Mouse (Mus musculus) embryonic facial prominence, embryonic 11.5 days (tissue): ENCODE measurements around the gene Ppfia4. TPM values are rescaled to one million over a fixed set of nuclear protein-coding genes. Genes with fewer than 3 reads are reported as not detected.

ENCODE experiments used
- ATAC-seq: fragments of 200-750 bp; cut with Nextera tagmentation; replicated peaks from 2 replicates; pipeline ENCODE4 v1.8.0; 2017; ENCODE audit warnings: low read depth; ENCODE audit not compliant: insufficient number of reproducible peaks, low FRiP score, low TSS enrichment
- DNase-seq: peaks from one replicate; pipeline ENCODE4 v3.0.0-alpha.2; 2015; ENCODE audit warnings: low spot score
- H3K27ac ChIP-seq: fragments of 300-500 bp; sonication (generic); replicated peaks from 2 replicates; pipeline ENCODE4 v1.5.1; 2014; ENCODE audit warnings: mild to moderate bottlenecking, low read depth, low read length, control low read depth
- H3K27me3 ChIP-seq: fragments of 300-500 bp; sonication (generic); 2 replicates; pipeline ENCODE4 v1.6.1; 2014; ENCODE audit warnings: mild to moderate bottlenecking, low read length, moderate library complexity, mixed read lengths; ENCODE audit not compliant: control insufficient read depth, insufficient read depth
- H3K36me3 ChIP-seq: fragments of 300-500 bp; sonication (generic); replicated peaks from 2 replicates; pipeline ENCODE4 v1.6.1; 2014; ENCODE audit warnings: low read depth, mild to moderate bottlenecking, low read length, moderate library complexity, mixed read lengths; ENCODE audit not compliant: control insufficient read depth, insufficient read depth
- H3K4me1 ChIP-seq: fragments of 300-500 bp; sonication (generic); 2 replicates; pipeline ENCODE4 v1.6.1; 2014; ENCODE audit warnings: low read length, mixed read lengths; ENCODE audit not compliant: control insufficient read depth, insufficient read depth
- H3K4me2 ChIP-seq: fragments of 300-500 bp; sonication (generic); 2 replicates; pipeline ENCODE4 v1.6.1; 2014; ENCODE audit warnings: low read depth, mild to moderate bottlenecking, control low read depth, low read length, moderate library complexity
- H3K4me3 ChIP-seq: fragments of 300-500 bp; sonication (generic); 2 replicates; pipeline ENCODE4 v1.5.1; 2014; ENCODE audit warnings: low read depth, low read length, control low read depth
- H3K9ac ChIP-seq: fragments of 300-500 bp; sonication (generic); replicated peaks from 2 replicates; pipeline ENCODE4 v1.6.1; 2014; ENCODE audit warnings: mild to moderate bottlenecking, control low read depth, low read length
- H3K9me3 ChIP-seq: fragments of 300-500 bp; sonication (generic); replicated peaks from 2 replicates; pipeline ENCODE4 v1.6.1; 2016; ENCODE audit warnings: mild to moderate bottlenecking, low read length, inconsistent platforms, mixed read lengths; ENCODE audit not compliant: control insufficient read depth
- WGBS: fragments of 180-500 bp; shearing (Covaris S2); extraction: QIAGEN DNeasy Blood & Tissue Kit; methylation state at CpG from one replicate; pipeline ENCODE4 v1.1.7; 2014; 5-methylcytosine and 5-hydroxymethylcytosine counted together
- polyA plus RNA-seq: library from polyadenylated mRNA; unstranded; fragments of >200 nt; fragmentation: Nextera tagmentation; extraction: Ambion mirVana; gene quantifications from 2 replicates; pipeline ENCODE4 v1.2.1, GENCODE M21; 2014

Gene Ppfia4
- polyA plus RNA-seq, 1 experiment from 2014 or later = 2.2 TPM

- ATAC-seq (peak; percentile 42; the same call in 1 of the 2 replicates), DNase-seq (no peak)
- Histone ChIP-seq H3K9me3 (no peaks in the 10 kb centered on the region), H3K4me2 (no peak overlapping the region), H3K4me1 (no peaks in the 10 kb centered on the region), H3K27ac (no peak overlapping the region), H3K9ac (no peak overlapping the region), H3K36me3 (no peaks in the 10 kb centered on the region), H3K27me3 (no peaks in the 10 kb centered on the region), H3K4me3 (no peak overlapping the region)
- WGBS = 31% methylated on average over 14 of the region's 14 CpGs
Measured at GRCm38 (mm10) chr1:134320691-134321301, 11.9 kb downstream of the Ppfia4 start.

- Histone ChIP-seq H3K27ac (no peak overlapping the region), H3K27me3 (no peaks in the 10 kb centered on the region), H3K4me1 (no peaks in the 10 kb centered on the region), H3K4me3 (no peak overlapping the region), H3K9ac (no peak overlapping the region), H3K9me3 (no peaks in the 10 kb centered on the region), H3K36me3 (no peaks in the 10 kb centered on the region), H3K4me2 (no peak overlapping the region)
- WGBS = 85% methylated on average over 5 of the region's 5 CpGs
- DNase-seq (no peak), ATAC-seq (no peak)
Measured at GRCm38 (mm10) chr1:134318261-134318660, 14.5 kb downstream of the Ppfia4 start.

DNA sequence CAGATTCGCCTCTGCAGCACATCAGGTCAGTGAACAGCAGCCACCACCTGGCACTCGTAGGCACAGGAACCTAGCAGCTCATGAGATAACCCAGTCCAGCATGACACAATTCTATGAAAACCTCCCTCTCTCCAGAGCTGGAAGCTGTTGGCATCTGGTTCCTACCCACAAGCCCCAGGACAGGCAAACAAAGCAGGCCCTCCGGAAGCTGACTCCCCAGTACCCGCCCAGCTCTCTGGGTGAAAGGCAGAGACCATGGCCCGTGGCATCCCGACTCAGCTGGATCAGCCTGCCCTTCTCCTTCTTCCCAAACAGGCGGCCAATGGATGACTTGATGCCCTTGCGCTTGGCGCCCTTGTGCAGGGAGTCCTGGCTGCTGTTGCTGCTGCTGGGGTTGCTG lies 16.4 kb downstream of the Ppfia4 start:
- no peaks in the 10 kb centered on the region for H3K36me3 ChIP-seq
- H3K27me3 ChIP-seq = no peaks in the 10 kb centered on the region
- no peaks in the 10 kb centered on the region for H3K9me3 ChIP-seq

GRCm38 (mm10) chr1:134315181-134315580 lies 17.5 kb downstream of the Ppfia4 start:
- no peak overlapping the region for H3K4me2 ChIP-seq
- H3K27me3 ChIP-seq = no peaks in the 10 kb centered on the region
- H3K36me3 ChIP-seq = no peaks in the 10 kb centered on the region
- no peak for ATAC-seq
- no peaks in the 10 kb centered on the region for H3K4me1 ChIP-seq
- no peak overlapping the region for H3K4me3 ChIP-seq
- WGBS = 81% methylated on average over 5 of the region's 5 CpGs
- no peak overlapping the region for H3K9ac ChIP-seq
- no peak overlapping the region for H3K27ac ChIP-seq
- no peak for DNase-seq
- H3K9me3 ChIP-seq = no peaks in the 10 kb centered on the region

More for the DNA sequence above, 16.4 kb downstream of the Ppfia4 start:
- WGBS = 86% methylated on average over 9 of the region's 9 CpGs
- ATAC-seq (no peak), DNase-seq (no peak)
- no peak overlapping the region for H3K4me2 ChIP-seq
- no peak overlapping the region for H3K27ac ChIP-seq
- H3K4me3 ChIP-seq = no peak overlapping the region
- H3K4me1 ChIP-seq = no peaks in the 10 kb centered on the region
- H3K9ac ChIP-seq = no peak overlapping the region

GRCm38 (mm10) chr1:134311760-134312159 lies 21.0 kb downstream of the Ppfia4 start:
- no peaks in the 10 kb centered on the region for H3K9me3 ChIP-seq
- no peaks in the 10 kb centered on the region for H3K27me3 ChIP-seq
- ATAC-seq (no peak), DNase-seq (no peak)
- H3K9ac ChIP-seq = no peak overlapping the region
- no peak overlapping the region for H3K27ac ChIP-seq
- H3K4me1 ChIP-seq = no peaks in the 10 kb centered on the region
- WGBS = 92% methylated on average over 7 of the region's 7 CpGs
- no peak overlapping the region for H3K4me3 ChIP-seq
- no peaks in the 10 kb centered on the region for H3K36me3 ChIP-seq
- no peak overlapping the region for H3K4me2 ChIP-seq

- Histone ChIP-seq H3K9ac (no peak overlapping the region), H3K4me3 (no peak overlapping the region), H3K4me1 (no peaks in the 10 kb centered on the region), H3K27me3 (no peaks in the 10 kb centered on the region), H3K4me2 (no peak overlapping the region), H3K36me3 (no peaks in the 10 kb centered on the region), H3K27ac (no peak overlapping the region), H3K9me3 (no peaks in the 10 kb centered on the region)
- ATAC-seq = no peak
- DNase-seq = no peak
- WGBS = 88% methylated on average over 3 of the region's 3 CpGs
Measured at GRCm38 (mm10) chr1:134310729-134311128, 22.0 kb downstream of the Ppfia4 start.

DNA sequence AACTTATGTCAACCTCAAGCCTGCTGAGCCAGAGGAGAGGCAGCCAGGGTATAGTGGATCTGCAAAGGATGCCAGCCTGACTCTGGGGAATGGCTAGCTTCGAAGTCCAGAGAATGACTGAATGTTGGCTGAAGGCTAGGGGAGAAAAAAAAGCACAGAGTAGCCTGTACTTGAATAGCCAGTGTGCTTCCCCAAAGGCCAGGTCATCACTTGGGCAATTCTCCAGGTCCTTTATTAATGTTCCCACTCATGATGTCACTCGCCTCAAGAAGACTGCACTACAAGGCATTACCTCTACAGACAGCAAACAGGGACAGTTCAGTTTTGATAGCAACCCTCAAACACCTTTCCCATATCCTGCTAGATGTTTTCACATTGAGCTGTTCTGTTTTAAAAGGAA lies 22.4 kb downstream of the Ppfia4 start:
- WGBS = 87% methylated on average over 2 of the region's 2 CpGs
- H3K9me3 ChIP-seq = no peaks in the 10 kb centered on the region
- H3K27ac ChIP-seq = no peak overlapping the region
- no peak overlapping the region for H3K9ac ChIP-seq
- no peaks in the 10 kb centered on the region for H3K27me3 ChIP-seq
- H3K36me3 ChIP-seq = no peaks in the 10 kb centered on the region
- H3K4me3 ChIP-seq = no peak overlapping the region
- DNase-seq (no peak), ATAC-seq (no peak)
- no peaks in the 10 kb centered on the region for H3K4me1 ChIP-seq
- no peak overlapping the region for H3K4me2 ChIP-seq

DNA sequence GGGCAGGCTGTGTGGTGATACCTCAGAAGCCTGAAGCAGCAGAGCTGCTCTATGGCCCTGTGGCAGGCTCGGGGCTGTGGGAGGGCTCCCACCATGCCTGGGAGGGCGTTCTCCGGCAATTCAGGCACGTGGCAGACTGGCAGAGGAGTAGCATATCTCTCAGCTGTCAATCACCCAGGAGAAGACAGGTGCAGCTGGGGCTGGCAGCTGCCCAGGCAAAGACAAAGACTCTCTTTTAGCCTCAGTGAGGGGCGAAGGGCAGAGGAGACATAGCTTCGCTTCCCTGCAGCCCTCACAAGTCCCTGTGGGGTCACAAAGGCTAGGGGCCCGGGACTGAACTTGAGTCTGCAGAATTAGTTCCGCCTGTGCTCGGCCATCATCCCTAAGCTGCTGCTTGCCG lies 25.3 kb downstream of the Ppfia4 start:
- DNase-seq (no peak), ATAC-seq (no peak)
- no peak overlapping the region for H3K9ac ChIP-seq
- no peaks in the 10 kb centered on the region for H3K36me3 ChIP-seq
- H3K4me3 ChIP-seq = no peak overlapping the region
- peaks cover 2% of the 10 kb centered on the region for H3K4me1 ChIP-seq
- 51% methylated on average over 10 of the region's 10 CpGs for WGBS
- H3K27ac ChIP-seq = no peak overlapping the region
- no peaks in the 10 kb centered on the region for H3K27me3 ChIP-seq
- H3K4me2 ChIP-seq = no peak overlapping the region
- 0 out of 2 replicates have a peak, but pooled peaks cover 4% of the 10 kb centered on the region for H3K9me3 ChIP-seq
